Mouse (Mus musculus): ENCODE data around the gene Tob2. TPM values are rescaled to one million over a fixed set of nuclear protein-coding genes. Genes with fewer than 3 reads are reported as not detected.

Tob2 gene
- polyA plus RNA-seq, 1 experiment, result 36.9 TPM

GRCm38 (mm10) chr15:81829208-81829580 is 29.4 kb downstream of the Tob2 start:
- H3K27ac ChIP-seq (ENCODE audit: insufficient read depth, low read length), result no peak overlapping the region
- no peak for TF ChIP-seq CTCF (IDR thresholded peaks at IDR 0.05; ENCODE audit: borderline replicate concordance, insufficient read depth, low read depth, low read length)
- no peak for TF ChIP-seq POLR2A (IDR thresholded peaks at IDR 0.05; ENCODE audit: borderline replicate concordance, insufficient read depth, low read length)
- H3K27me3 ChIP-seq (ENCODE audit: control insufficient read depth, insufficient read depth, low read length), result no peaks in the 10 kb centered on the region
- no peak for DNase-seq
- H3K4me1 ChIP-seq (ENCODE audit: control insufficient read depth, insufficient read depth, low read length), result peaks cover 18% of the 10 kb centered on the region
- WGBS, result 73% methylated on average over 2 of the region's 2 CpGs
- no peak overlapping the region for H3K4me3 ChIP-seq (replicated peaks; ENCODE audit: insufficient read depth, low read depth, low read length)

DNA sequence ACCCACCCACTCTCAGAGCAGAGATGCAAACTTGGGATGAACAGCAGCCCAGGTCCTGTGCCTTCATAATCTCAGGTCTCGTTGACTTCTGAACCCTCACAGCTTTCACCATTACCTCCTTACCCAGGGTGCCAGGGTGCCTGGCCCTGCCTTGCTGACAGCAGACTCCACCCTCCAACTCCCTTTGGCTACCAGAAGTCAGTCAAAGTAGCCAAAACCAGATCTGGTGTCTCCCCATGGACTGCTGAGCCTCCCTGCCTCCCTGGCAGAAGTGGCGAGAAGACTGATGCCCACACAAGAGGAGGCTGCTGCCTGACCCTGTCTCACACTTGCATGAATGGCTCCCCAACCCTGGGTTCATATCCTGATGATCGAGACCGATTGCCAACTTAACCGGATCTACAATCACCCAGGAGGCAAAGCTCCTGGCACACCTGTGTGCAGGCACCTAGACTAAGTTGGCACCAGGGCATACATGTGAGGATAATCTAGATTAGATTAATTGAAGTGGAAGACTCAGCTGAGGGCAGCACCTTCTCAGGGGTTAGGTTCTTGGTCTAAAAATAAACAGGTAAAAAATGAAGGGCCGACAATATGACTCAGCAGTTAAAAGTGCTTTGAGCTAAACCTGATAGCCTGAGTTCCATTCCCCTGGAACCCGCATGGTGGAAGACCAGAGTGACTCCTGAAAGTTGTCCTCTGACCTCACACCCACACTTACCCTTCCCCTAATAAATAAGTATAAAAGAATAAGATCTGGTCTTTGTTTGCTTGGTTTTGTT is 30.0 kb downstream of the Tob2 start:
- H3K27ac ChIP-seq (ENCODE audit: insufficient read depth, low read length), result no peak overlapping the region
- WGBS, result 54% methylated on average over 7 of the region's 7 CpGs
- peaks cover 12% of the 10 kb centered on the region for H3K4me1 ChIP-seq (ENCODE audit: control insufficient read depth, insufficient read depth, low read length)
- TF ChIP-seq POLR2A (IDR thresholded peaks at IDR 0.05; ENCODE audit: borderline replicate concordance, insufficient read depth, low read length) (no peak), CTCF (IDR thresholded peaks at IDR 0.05; ENCODE audit: borderline replicate concordance, insufficient read depth, low read depth, low read length) (no peak)
- no peak for DNase-seq
- no peaks in the 10 kb centered on the region for H3K27me3 ChIP-seq (ENCODE audit: control insufficient read depth, insufficient read depth, low read length)
- H3K4me3 ChIP-seq (replicated peaks; ENCODE audit: insufficient read depth, low read depth, low read length), result no peak overlapping the region

- Histone ChIP-seq H3K4me3 (replicated peaks; ENCODE audit: insufficient read depth, low read depth, low read length) (no peak overlapping the region), H3K27ac (ENCODE audit: insufficient read depth, low read length) (no peak overlapping the region), H3K27me3 (ENCODE audit: control insufficient read depth, insufficient read depth, low read length) (no peaks in the 10 kb centered on the region), H3K4me1 (ENCODE audit: control insufficient read depth, insufficient read depth, low read length) (no peaks in the 10 kb centered on the region)
- no peak for TF ChIP-seq POLR2A (IDR thresholded peaks at IDR 0.05; ENCODE audit: borderline replicate concordance, insufficient read depth, low read length)
- no peak for TF ChIP-seq CTCF (IDR thresholded peaks at IDR 0.05; ENCODE audit: borderline replicate concordance, insufficient read depth, low read depth, low read length)
- 81% methylated on average over 3 of the region's 3 CpGs for WGBS
- DNase-seq, result no peak
Measured at GRCm38 (mm10) chr15:81824832-81825231, 33.8 kb downstream of the Tob2 start.

DNA sequence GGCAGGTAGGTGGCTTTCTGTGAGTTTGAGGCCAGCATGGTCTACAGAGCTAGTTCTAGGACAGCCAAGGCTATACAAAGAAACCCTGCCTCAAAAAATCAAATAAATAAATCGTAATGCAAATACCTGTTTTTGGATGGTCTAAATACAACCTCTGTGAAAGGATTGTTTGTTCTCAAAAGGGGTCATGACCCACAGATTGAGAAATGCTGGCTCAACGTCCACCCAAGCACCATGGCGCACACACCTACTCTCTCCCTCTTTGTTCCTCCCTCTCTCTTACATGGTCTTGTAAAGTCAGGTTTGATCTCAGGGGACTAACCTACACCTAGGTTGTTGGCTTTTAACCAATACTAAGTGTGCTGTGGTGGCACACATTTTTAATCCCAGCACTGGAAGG is 36.0 kb downstream of the Tob2 start:
- no peak for DNase-seq
- no peak for TF ChIP-seq CTCF (IDR thresholded peaks at IDR 0.05; ENCODE audit: borderline replicate concordance, insufficient read depth, low read depth, low read length)
- TF ChIP-seq POLR2A (IDR thresholded peaks at IDR 0.05; ENCODE audit: borderline replicate concordance, insufficient read depth, low read length), result no peak
- Histone ChIP-seq H3K4me3 (replicated peaks; ENCODE audit: insufficient read depth, low read depth, low read length) (no peak overlapping the region), H3K4me1 (ENCODE audit: control insufficient read depth, insufficient read depth, low read length) (no peaks in the 10 kb centered on the region), H3K27ac (ENCODE audit: insufficient read depth, low read length) (no peak overlapping the region), H3K27me3 (ENCODE audit: control insufficient read depth, insufficient read depth, low read length) (no peaks in the 10 kb centered on the region)
- WGBS, result 86% methylated on average over 3 of the region's 3 CpGs

- Histone ChIP-seq H3K27me3 (ENCODE audit: control insufficient read depth, insufficient read depth, low read length) (no peaks in the 10 kb centered on the region), H3K27ac (ENCODE audit: insufficient read depth, low read length) (no peak overlapping the region), H3K4me1 (ENCODE audit: control insufficient read depth, insufficient read depth, low read length) (peaks cover 15% of the 10 kb centered on the region), H3K4me3 (replicated peaks; ENCODE audit: insufficient read depth, low read depth, low read length) (no peak overlapping the region)
- no peak for TF ChIP-seq CTCF (IDR thresholded peaks at IDR 0.05; ENCODE audit: borderline replicate concordance, insufficient read depth, low read depth, low read length)
- TF ChIP-seq POLR2A (IDR thresholded peaks at IDR 0.05; ENCODE audit: borderline replicate concordance, insufficient read depth, low read length), result no peak
- DNase-seq, result no peak
- 90% methylated on average over 3 of the region's 3 CpGs for WGBS
Measured at GRCm38 (mm10) chr15:81818404-81818803, 40.2 kb downstream of the Tob2 start.

- TF ChIP-seq POLR2A (IDR thresholded peaks at IDR 0.05; ENCODE audit: borderline replicate concordance, insufficient read depth, low read length), result 0 out of 2 replicates have a peak, but pooled peaks have one; percentile 11
- TF ChIP-seq CTCF (IDR thresholded peaks at IDR 0.05; ENCODE audit: borderline replicate concordance, insufficient read depth, low read depth, low read length), result no peak
- 16% methylated on average over 12 of the region's 12 CpGs for WGBS
- peak; percentile 54 to 62 for DNase-seq
- H3K27me3 ChIP-seq (ENCODE audit: control insufficient read depth, insufficient read depth, low read length), result no peaks in the 10 kb centered on the region
- 0 out of 2 replicates have a peak overlapping the region, but pooled peaks have one; percentile 2 for H3K27ac ChIP-seq (ENCODE audit: insufficient read depth, low read length)
- H3K4me1 ChIP-seq (ENCODE audit: control insufficient read depth, insufficient read depth, low read length), result peaks cover 22% of the 10 kb centered on the region
- H3K4me3 ChIP-seq (replicated peaks; ENCODE audit: insufficient read depth, low read depth, low read length), result no peak overlapping the region
Measured at GRCm38 (mm10) chr15:81814716-81815370, 43.8 kb downstream of the Tob2 start.

DNA sequence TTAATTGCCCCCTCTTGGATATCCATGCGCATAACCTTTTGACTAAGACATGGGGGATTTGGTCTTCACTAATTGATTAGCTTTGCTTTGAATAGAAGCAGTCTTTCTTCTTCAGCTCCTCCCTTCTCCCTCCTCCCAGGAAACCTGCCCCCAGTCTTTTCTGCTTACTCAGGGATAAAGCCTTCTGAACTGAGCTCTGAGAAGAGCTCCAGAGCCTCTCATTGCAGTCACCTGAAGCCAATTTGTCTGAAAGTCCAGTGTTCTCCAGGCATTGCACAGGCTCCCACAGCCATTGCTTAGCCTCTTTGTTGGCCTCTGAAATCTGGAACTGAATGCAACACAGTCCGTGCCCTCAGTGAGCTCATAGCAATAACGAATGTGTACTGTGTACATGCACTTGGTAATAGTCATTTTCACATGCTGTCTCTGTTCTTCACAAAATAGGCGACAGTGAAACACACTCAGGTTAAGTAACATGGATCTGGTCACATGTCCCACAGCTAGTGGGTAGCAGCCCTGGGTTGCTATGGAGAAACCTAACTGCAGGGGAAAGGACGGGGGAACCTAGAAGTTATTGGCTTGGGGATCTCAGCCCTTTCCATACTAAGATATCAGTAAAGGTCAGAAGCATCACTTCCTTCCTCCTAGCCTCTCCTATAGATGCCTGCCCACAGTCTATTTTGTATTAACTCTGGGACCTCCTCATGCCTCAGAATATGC is 44.5 kb downstream of the Tob2 start:
- WGBS, result 28% methylated on average over 5 of the region's 5 CpGs
- no peaks in the 10 kb centered on the region for H3K27me3 ChIP-seq (ENCODE audit: control insufficient read depth, insufficient read depth, low read length)
- H3K4me3 ChIP-seq (replicated peaks; ENCODE audit: insufficient read depth, low read depth, low read length), result no peak overlapping the region
- peaks cover 25% of the 10 kb centered on the region for H3K4me1 ChIP-seq (ENCODE audit: control insufficient read depth, insufficient read depth, low read length)
- TF ChIP-seq CTCF (IDR thresholded peaks at IDR 0.05; ENCODE audit: borderline replicate concordance, insufficient read depth, low read depth, low read length) (no peak), POLR2A (IDR thresholded peaks at IDR 0.05; ENCODE audit: borderline replicate concordance, insufficient read depth, low read length) (no peak)
- no peak for DNase-seq
- H3K27ac ChIP-seq (ENCODE audit: insufficient read depth, low read length), result no peak overlapping the region

Data from cerebellum, adult 2 months (tissue).